Mouse (Mus musculus): ENCODE results near the gene Rexo5.

Gene Rexo5

GRCm38 (mm10) chr7:119855031-119855430 lies 61.2 kb downstream of the Rexo5 start:
- H3K36me3 ChIP-seq (ENCODE audit: control insufficient read depth, insufficient read depth, low read length, poor library complexity, severe bottlenecking): no peaks in the 10 kb centered on the region; the same call in 1 of the 2 replicates
- no peak for DNase-seq (ENCODE audit: low read depth, low spot score)
- no peaks in the 10 kb centered on the region for H3K27me3 ChIP-seq (ENCODE audit: control insufficient read depth, insufficient read depth, low read length, poor library complexity, severe bottlenecking)

GRCm38 (mm10) chr7:119859476-119859875 lies 65.7 kb downstream of the Rexo5 start:
- Histone ChIP-seq H3K27me3 (ENCODE audit: control insufficient read depth, insufficient read depth, low read length, poor library complexity, severe bottlenecking) (no peaks in the 10 kb centered on the region), H3K36me3 (ENCODE audit: control insufficient read depth, insufficient read depth, low read length, poor library complexity, severe bottlenecking) (no peaks in the 10 kb centered on the region; the same call in 1 of the 2 replicates)
- no peak for DNase-seq (ENCODE audit: low read depth, low spot score)

DNA sequence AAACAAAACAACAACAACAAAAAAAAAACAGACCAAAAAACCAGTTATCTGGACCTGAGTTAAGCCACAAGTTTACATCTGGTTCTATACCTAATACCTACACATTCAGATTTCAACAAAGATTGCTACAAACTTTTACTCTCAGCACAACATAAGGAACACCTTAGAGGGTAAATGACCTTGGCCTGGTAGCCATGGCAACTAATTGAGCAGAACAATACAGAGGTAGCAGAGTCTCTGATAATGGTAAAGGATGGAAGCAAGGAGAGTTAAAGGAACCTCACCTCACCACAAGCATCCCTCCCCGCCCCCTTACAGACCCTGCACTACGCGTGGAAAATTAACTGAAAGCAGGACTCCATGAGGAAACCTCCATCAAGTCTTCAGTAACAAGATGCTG lies 66.3 kb downstream of the Rexo5 start:
- Histone ChIP-seq H3K27me3 (ENCODE audit: control insufficient read depth, insufficient read depth, low read length, poor library complexity, severe bottlenecking) (no peaks in the 10 kb centered on the region), H3K36me3 (ENCODE audit: control insufficient read depth, insufficient read depth, low read length, poor library complexity, severe bottlenecking) (no peaks in the 10 kb centered on the region; the same call in 1 of the 2 replicates)
- DNase-seq (ENCODE audit: low read depth, low spot score): no peak

DNA sequence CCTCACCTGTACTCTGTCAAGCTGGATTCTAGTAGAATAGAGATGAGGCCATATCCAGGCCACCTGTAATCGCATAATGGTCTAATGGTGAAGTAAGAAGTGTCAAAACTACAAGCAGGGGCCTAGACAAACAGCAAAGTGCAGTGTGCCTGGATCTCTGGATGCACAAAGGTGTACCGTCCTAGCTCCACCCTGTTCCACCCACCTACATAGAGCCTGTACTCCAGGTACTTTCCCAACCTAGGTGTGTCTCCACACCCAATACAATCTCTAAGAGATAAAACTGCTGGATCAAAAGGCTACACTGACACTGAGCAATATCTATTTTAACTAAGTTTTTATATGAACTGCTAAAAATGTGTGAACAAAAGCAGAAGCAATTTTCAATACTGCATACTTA lies 66.7 kb downstream of the Rexo5 start:
- no peaks in the 10 kb centered on the region; the same call in 1 of the 2 replicates for H3K36me3 ChIP-seq (ENCODE audit: control insufficient read depth, insufficient read depth, low read length, poor library complexity, severe bottlenecking)
- H3K27me3 ChIP-seq (ENCODE audit: control insufficient read depth, insufficient read depth, low read length, poor library complexity, severe bottlenecking): no peaks in the 10 kb centered on the region
- no peak for DNase-seq (ENCODE audit: low read depth, low spot score)

DNA sequence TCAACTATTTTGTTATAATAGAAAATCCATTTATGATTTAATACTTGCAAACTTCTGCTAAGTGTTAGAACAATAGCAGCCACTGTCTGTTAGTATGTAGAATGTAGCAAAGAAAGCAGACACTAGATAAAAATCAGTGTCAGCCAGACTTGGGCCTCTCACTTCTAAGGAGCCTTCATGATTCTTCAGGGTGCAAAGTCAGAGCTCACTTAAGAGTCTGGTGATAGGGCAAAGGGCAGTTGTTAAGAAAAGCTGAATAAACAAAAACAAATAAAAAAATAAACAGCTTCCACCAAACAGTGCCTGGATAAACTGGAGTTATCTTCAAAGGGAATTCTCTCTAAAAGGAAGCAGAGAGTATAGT lies 67.1 kb downstream of the Rexo5 start:
- no peak for DNase-seq (ENCODE audit: low read depth, low spot score)
- H3K27me3 ChIP-seq (ENCODE audit: control insufficient read depth, insufficient read depth, low read length, poor library complexity, severe bottlenecking): no peaks in the 10 kb centered on the region

GRCm38 (mm10) chr7:119861335-119862091 lies 67.7 kb downstream of the Rexo5 start:
- Histone ChIP-seq H3K36me3 (ENCODE audit: control insufficient read depth, insufficient read depth, low read length, poor library complexity, severe bottlenecking) (no peaks in the 10 kb centered on the region; the same call in 1 of the 2 replicates), H3K27me3 (ENCODE audit: control insufficient read depth, insufficient read depth, low read length, poor library complexity, severe bottlenecking) (no peaks in the 10 kb centered on the region)
- no peak for DNase-seq (ENCODE audit: low read depth, low spot score)

More for the DNA sequence above, 67.1 kb downstream of the Rexo5 start:
- H3K36me3 ChIP-seq (ENCODE audit: control insufficient read depth, insufficient read depth, low read length, poor library complexity, severe bottlenecking): no peaks in the 10 kb centered on the region; the same call in 1 of the 2 replicates

DNA sequence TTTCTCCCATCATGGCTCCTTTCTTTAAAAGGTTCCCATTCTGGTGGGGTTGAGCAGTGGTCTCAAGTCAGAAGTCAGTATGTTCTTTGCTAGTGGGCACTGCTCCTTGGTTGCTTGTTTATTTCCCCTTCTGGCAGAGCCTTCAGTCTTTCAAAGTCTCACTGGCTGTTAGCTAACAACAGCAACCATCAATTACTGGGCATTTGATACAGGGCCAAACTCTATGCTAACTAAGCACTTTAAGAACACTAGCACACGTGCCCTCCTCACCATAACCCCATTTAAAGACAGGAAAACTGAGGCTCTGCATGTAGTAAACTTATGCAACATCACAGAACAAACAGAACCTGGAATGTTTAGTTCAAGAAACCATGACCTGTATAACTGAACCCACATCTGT lies 68.4 kb downstream of the Rexo5 start:
- H3K36me3 ChIP-seq (ENCODE audit: control insufficient read depth, insufficient read depth, low read length, poor library complexity, severe bottlenecking): no peaks in the 10 kb centered on the region; the same call in 1 of the 2 replicates
- H3K27me3 ChIP-seq (ENCODE audit: control insufficient read depth, insufficient read depth, low read length, poor library complexity, severe bottlenecking): no peaks in the 10 kb centered on the region
- DNase-seq (ENCODE audit: low read depth, low spot score): no peak

- H3K27me3 ChIP-seq (ENCODE audit: control insufficient read depth, insufficient read depth, low read length, poor library complexity, severe bottlenecking): no peaks in the 10 kb centered on the region
- H3K36me3 ChIP-seq (ENCODE audit: control insufficient read depth, insufficient read depth, low read length, poor library complexity, severe bottlenecking): no peaks in the 10 kb centered on the region
Observed at GRCm38 (mm10) chr7:119864500-119864899, 70.7 kb downstream of the Rexo5 start.

GRCm38 (mm10) chr7:119866136-119866535 lies 72.3 kb downstream of the Rexo5 start:
- H3K27me3 ChIP-seq (ENCODE audit: control insufficient read depth, insufficient read depth, low read length, poor library complexity, severe bottlenecking): no peaks in the 10 kb centered on the region
- H3K36me3 ChIP-seq (ENCODE audit: control insufficient read depth, insufficient read depth, low read length, poor library complexity, severe bottlenecking): no peaks in the 10 kb centered on the region
- no peak for DNase-seq (ENCODE audit: low read depth, low spot score)

More at GRCm38 (mm10) chr7:119864500-119864899, 70.7 kb downstream of the Rexo5 start:
- no peak for DNase-seq (ENCODE audit: low read depth, low spot score)

DNA sequence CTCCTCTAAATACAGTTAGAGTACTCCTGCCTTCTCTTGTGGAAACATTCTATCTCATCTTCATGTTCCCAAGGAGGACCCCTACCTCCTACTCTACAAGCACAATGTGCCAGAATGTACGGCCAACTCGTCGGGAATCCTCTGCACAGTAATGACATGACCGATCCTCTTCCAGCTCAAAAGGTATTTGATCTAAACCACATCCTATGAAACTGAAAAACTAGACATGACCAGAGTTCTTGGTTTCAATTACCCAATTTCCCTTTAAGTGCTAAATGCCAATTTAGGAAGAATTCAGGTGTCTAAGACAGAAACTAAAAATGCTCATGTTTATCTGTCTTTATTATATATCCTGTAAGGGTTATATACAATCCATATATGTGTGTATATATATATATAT lies 78.4 kb downstream of the Rexo5 start:
- no peak for DNase-seq (ENCODE audit: low read depth, low spot score)
- H3K27me3 ChIP-seq (ENCODE audit: control insufficient read depth, insufficient read depth, low read length, poor library complexity, severe bottlenecking): no peaks in the 10 kb centered on the region

GRCm38 (mm10) chr7:119873050-119873449 lies 79.2 kb downstream of the Rexo5 start:
- DNase-seq (ENCODE audit: low read depth, low spot score): no peak
- Histone ChIP-seq H3K27me3 (ENCODE audit: control insufficient read depth, insufficient read depth, low read length, poor library complexity, severe bottlenecking) (no peaks in the 10 kb centered on the region), H3K36me3 (ENCODE audit: control insufficient read depth, insufficient read depth, low read length, poor library complexity, severe bottlenecking) (no peaks in the 10 kb centered on the region)

More for the DNA sequence above, 78.4 kb downstream of the Rexo5 start:
- no peaks in the 10 kb centered on the region for H3K36me3 ChIP-seq (ENCODE audit: control insufficient read depth, insufficient read depth, low read length, poor library complexity, severe bottlenecking)

- DNase-seq (ENCODE audit: low read depth, low spot score): no peak
Observed at GRCm38 (mm10) chr7:119875776-119876440, 82.1 kb downstream of the Rexo5 start.

GRCm38 (mm10) chr7:119879171-119879570 lies 85.4 kb downstream of the Rexo5 start:
- H3K27me3 ChIP-seq (ENCODE audit: control insufficient read depth, insufficient read depth, low read length, poor library complexity, severe bottlenecking): no peaks in the 10 kb centered on the region
- H3K36me3 ChIP-seq (ENCODE audit: control insufficient read depth, insufficient read depth, low read length, poor library complexity, severe bottlenecking): no peaks in the 10 kb centered on the region
- no peak for DNase-seq (ENCODE audit: low read depth, low spot score)

More at GRCm38 (mm10) chr7:119875776-119876440, 82.1 kb downstream of the Rexo5 start:
- no peaks in the 10 kb centered on the region for H3K36me3 ChIP-seq (ENCODE audit: control insufficient read depth, insufficient read depth, low read length, poor library complexity, severe bottlenecking)
- no peaks in the 10 kb centered on the region for H3K27me3 ChIP-seq (ENCODE audit: control insufficient read depth, insufficient read depth, low read length, poor library complexity, severe bottlenecking)

DNA sequence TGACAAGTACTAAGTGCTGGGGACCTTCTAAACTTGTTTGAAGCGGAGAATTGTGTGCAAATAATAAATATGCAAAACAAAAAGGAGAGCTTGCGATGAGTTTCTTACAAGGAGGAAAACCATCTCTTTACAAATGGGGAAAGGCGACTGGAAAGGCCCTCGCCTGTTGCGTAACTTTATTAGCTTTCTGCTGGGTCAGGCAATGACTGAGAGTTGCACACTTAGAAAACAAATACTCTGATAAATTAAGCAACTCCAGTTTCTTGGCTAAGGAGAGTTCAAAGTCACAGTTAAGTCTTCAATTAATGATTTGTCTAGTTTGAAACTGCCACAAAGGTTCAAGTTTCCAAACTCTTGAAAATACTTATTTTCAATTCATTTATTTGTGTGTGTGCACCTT lies 86.5 kb downstream of the Rexo5 start:
- no peaks in the 10 kb centered on the region for H3K36me3 ChIP-seq (ENCODE audit: control insufficient read depth, insufficient read depth, low read length, poor library complexity, severe bottlenecking)
- H3K27me3 ChIP-seq (ENCODE audit: control insufficient read depth, insufficient read depth, low read length, poor library complexity, severe bottlenecking): no peaks in the 10 kb centered on the region
- DNase-seq (ENCODE audit: low read depth, low spot score): no peak

- no peaks in the 10 kb centered on the region for H3K36me3 ChIP-seq (ENCODE audit: control insufficient read depth, insufficient read depth, low read length, poor library complexity, severe bottlenecking)
- no peak for DNase-seq (ENCODE audit: low read depth, low spot score)
- no peaks in the 10 kb centered on the region for H3K27me3 ChIP-seq (ENCODE audit: control insufficient read depth, insufficient read depth, low read length, poor library complexity, severe bottlenecking)
Observed at GRCm38 (mm10) chr7:119881229-119881628, 87.4 kb downstream of the Rexo5 start.
